13 mouse cellular contexts compared by ENCODE assay signal in genomic region chr9:118255751-118256266, GRCm38 (mm10).
A peak's percentile ranks its signal among the peaks of the same experiment; 100 is the strongest.
DNase-seq lines count a peak whose midpoint lies in the region; ATAC-seq lines count a peak whose summit lies in the region.
"Had no signal": no experiment of that assay in that cellular context is flagged by ENCODE, and none has a peak within 500 bp of the region (broad histone marks: within the 10 kb centered on the region; RNA-seq: fewer than 3 reads in every experiment).

No protein-coding gene starts in this region.

- H3K27me3 ChIP-seq in midbrain, embryonic 14.5 days (ENCODE audit: control insufficient read depth, insufficient read depth, low read length) = peaks cover 24% of the 10 kb centered on the region
- H3K27me3 ChIP-seq: limb, embryonic 13.5 days; megakaryocyte, embryonic 14.5 days had no signal

- no peak overlapping the region for H3K4me3 ChIP-seq in midbrain, embryonic 14.5 days (replicated peaks; ENCODE audit: low read depth, low read length)
- H3K4me3 ChIP-seq: erythroblast, embryonic 14.5 days; heart, embryonic 13.5 days; limb, embryonic 13.5 days; megakaryocyte, embryonic 14.5 days had no signal

- DNase-seq in ES-CJ7 (ENCODE audit: low read depth, low spot score) = peak; percentile 77
- DNase-seq in brain, embryonic 18.5 days (ENCODE audit: low read depth, low spot score) = peak; percentile 57
- peak; percentile 38 for DNase-seq in forelimb bud, embryonic 11.5 days (ENCODE audit: low read depth, low spot score)
- DNase-seq in midbrain, embryonic 14.5 days = peak; percentile 89
- no peak for DNase-seq in urinary bladder, postnatal 4 days (ENCODE audit: low spot score in 2 of 2)
- no peak for DNase-seq in thymus, postnatal 0 days (ENCODE audit: low spot score)
- DNase-seq in adrenal gland, postnatal 10 days = no peak
- no peak for DNase-seq in heart, postnatal 14 days

- no peak overlapping the region; the same call in 1 of the 2 replicates for H3K4me2 ChIP-seq in midbrain, embryonic 14.5 days (ENCODE audit: low read length)
- H3K4me2 ChIP-seq: heart, embryonic 13.5 days; limb, embryonic 13.5 days had no signal

- H3K4me1 ChIP-seq in midbrain, embryonic 14.5 days (ENCODE audit: control insufficient read depth, insufficient read depth, low read length) = peaks cover 5% of the 10 kb centered on the region; the same call in 1 of the 2 replicates
- H3K4me1 ChIP-seq: heart, embryonic 13.5 days; megakaryocyte, embryonic 14.5 days had no signal

- H3K9ac ChIP-seq in midbrain, embryonic 14.5 days (replicated peaks; ENCODE audit: low read length) = no peak overlapping the region
- H3K9ac ChIP-seq: heart, embryonic 13.5 days; limb, embryonic 13.5 days had no signal

- H3K27ac ChIP-seq in midbrain, embryonic 14.5 days (replicated peaks; ENCODE audit: low read depth, low read length) = peak overlapping the region; percentile 41
- H3K27ac ChIP-seq: heart, embryonic 13.5 days; kidney, postnatal 0 days; limb, embryonic 13.5 days had no signal

- H3K9me3 ChIP-seq in midbrain, embryonic 14.5 days (ENCODE audit: control insufficient read depth, low read length) = no peaks in the 10 kb centered on the region
- H3K9me3 ChIP-seq: heart, embryonic 13.5 days; limb, embryonic 13.5 days; megakaryocyte, embryonic 14.5 days had no signal

- H3K36me3 ChIP-seq in midbrain, embryonic 14.5 days (ENCODE audit: control insufficient read depth, insufficient read depth, low read length) = no peaks in the 10 kb centered on the region
- H3K36me3 ChIP-seq: heart, embryonic 13.5 days; limb, embryonic 13.5 days had no signal

- intact Hi-C loops in heart, postnatal 14 days (cut with DNase I) = no loop called here

- ATAC-seq in midbrain, embryonic 14.5 days (ENCODE audit: low FRiP score, low TSS enrichment) = peak; percentile 92

- 2% methylated on average over 11 of the region's 11 CpGs for WGBS in midbrain, embryonic 14.5 days

Comparison
In these comparisons a context has a peak if more than half of its experiments do, and no peak if none do; other contexts are left out.
1. DNase-seq: peak in ES-CJ7 (single experiment), brain, embryonic 18.5 days (single experiment), forelimb bud, embryonic 11.5 days (single experiment) and midbrain, embryonic 14.5 days (single experiment); none in urinary bladder, postnatal 4 days (0 of 2), thymus, postnatal 0 days (single experiment), adrenal gland, postnatal 10 days (single experiment) and heart, postnatal 14 days (0 of 2).